Mouse (Mus musculus): ENCODE data around the gene Apof.
"Not testable (repeated sequence)": the region's sequence is repeated elsewhere in the genome, so short reads cannot be mapped to it uniquely, and the experiment has no call there.

DNA sequence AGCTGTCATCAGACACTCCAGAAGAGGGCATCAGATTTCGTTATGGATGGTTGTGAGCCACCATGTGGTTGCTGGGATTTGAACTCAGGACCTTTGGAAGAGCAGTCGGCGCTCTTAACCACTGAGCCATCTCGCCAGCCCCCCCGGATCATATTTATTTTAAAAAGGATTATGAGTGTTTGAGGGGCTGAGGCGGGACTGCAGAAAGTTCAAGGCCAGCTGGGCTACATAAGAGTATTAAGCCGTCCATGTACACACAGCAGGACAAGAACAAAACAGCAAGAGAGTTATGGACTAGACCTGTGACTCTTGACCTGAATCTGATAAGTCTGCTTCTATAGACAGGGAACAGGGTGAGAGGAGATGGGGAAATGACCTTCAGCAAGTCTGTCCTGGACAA is 8.1 kb upstream of the Apof start:
- TF ChIP-seq CTCF (IDR thresholded peaks at IDR 0.05 in 2 of 3, conservative IDR thresholded peaks at IDR 0.05 in 1 of 3; ENCODE audit: control insufficient read depth in 1 of 3, insufficient read depth in 1 of 3, low read depth in 2 of 3, low read length in 3 of 3, poor library complexity in 1 of 3, severe bottlenecking in 1 of 3); KAT2A (conservative IDR thresholded peaks at IDR 0.05; ENCODE audit: low read depth, low read length); E2F4 (IDR thresholded peaks at IDR 0.05; ENCODE audit: borderline replicate concordance, low read depth, low read length); POLR2A (IDR thresholded peaks at IDR 0.05; ENCODE audit: control insufficient read depth in 1 of 2, insufficient read depth in 1 of 2, low read depth in 1 of 2, low read length in 2 of 2, poor library complexity in 1 of 2); POLR2AphosphoS5 (IDR thresholded peaks at IDR 0.05; ENCODE audit: borderline replicate concordance, low read depth, low read length); RCOR1 (IDR thresholded peaks at IDR 0.05; ENCODE audit: low read depth, low read length); USF1 (IDR thresholded peaks at IDR 0.05; ENCODE audit: low read depth, low read length); TCF12 (IDR thresholded peaks at IDR 0.05; ENCODE audit: low read depth, low read length); GATA1 (IDR thresholded peaks at IDR 0.05; ENCODE audit: low read depth, low read length): not testable (repeated sequence)

All from MEL (cell line).